Mouse (Mus musculus): ENCODE measurements at regions not wholly inside any gene's neighbourhood (a gene's known extent, or its start where the extent isn't known, plus 50 kb on each side); places are given as distances from the start of the nearest gene placed in this dataset.
"Not testable (repeated sequence)": the region's sequence is repeated elsewhere in the genome, so short reads cannot be mapped to it uniquely, and the experiment has no call there.

GRCm38 (mm10) chr12:16374331-16374996, 236.3 kb downstream of the Lpin1 start:
- no peak for DNase-seq

- no peak for DNase-seq
These were observed 240.7 kb downstream of the Lpin1 start for GRCm38 (mm10) chr12:16370061-16370460.

- DNase-seq: no peak
These were observed 248.4 kb downstream of the Lpin1 start for GRCm38 (mm10) chr12:16362341-16362740.

- DNase-seq: no peak
These were observed 251.9 kb downstream of the Lpin1 start for GRCm38 (mm10) chr12:16358831-16359230.

GRCm38 (mm10) chr12:16354711-16355110, 256.1 kb downstream of the Lpin1 start:
- DNase-seq: no peak

- no peak for DNase-seq
These were observed 259.0 kb downstream of the Lpin1 start for GRCm38 (mm10) chr12:16351751-16352150.

- DNase-seq: no peak
These were observed 261.5 kb downstream of the Lpin1 start for GRCm38 (mm10) chr12:16349310-16349709.

GRCm38 (mm10) chr12:16344021-16344420, 266.7 kb downstream of the Lpin1 start:
- DNase-seq: no peak

- not testable (repeated sequence) for DNase-seq
These were observed 268.7 kb downstream of the Lpin1 start for GRCm38 (mm10) chr12:16342030-16342429.

GRCm38 (mm10) chr12:16331456-16331855, 279.3 kb downstream of the Lpin1 start:
- DNase-seq: no peak

GRCm38 (mm10) chr12:16329129-16329528, 281.6 kb downstream of the Lpin1 start:
- no peak for DNase-seq

GRCm38 (mm10) chr12:16320536-16321402, 290.0 kb downstream of the Lpin1 start:
- DNase-seq: no peak

GRCm38 (mm10) chr12:16308101-16308500, 302.7 kb downstream of the Lpin1 start:
- DNase-seq: no peak

- no peak for DNase-seq
These were observed 305.9 kb downstream of the Lpin1 start for GRCm38 (mm10) chr12:16304701-16305377.

GRCm38 (mm10) chr12:16285061-16285460, 325.7 kb downstream of the Lpin1 start:
- no peak for DNase-seq

GRCm38 (mm10) chr12:16279146-16279545, 331.6 kb downstream of the Lpin1 start:
- no peak for DNase-seq

- DNase-seq: no peak
These were observed 333.0 kb downstream of the Lpin1 start for GRCm38 (mm10) chr12:16277567-16278332.

- no peak for DNase-seq
These were observed 333.6 kb downstream of the Lpin1 start for GRCm38 (mm10) chr12:16277144-16277543.

GRCm38 (mm10) chr12:16276301-16276700, 334.5 kb downstream of the Lpin1 start:
- DNase-seq: no peak

- no peak for DNase-seq
These were observed 338.3 kb downstream of the Lpin1 start for GRCm38 (mm10) chr12:16272441-16272840.

GRCm38 (mm10) chr12:16270876-16271275, 339.9 kb downstream of the Lpin1 start:
- no peak for DNase-seq

GRCm38 (mm10) chr12:16269706-16270105, 341.1 kb downstream of the Lpin1 start:
- no peak for DNase-seq

All from right cerebral cortex, adult 18-20 months (tissue).